Mouse (Mus musculus) fibroblast of lung, adult 2 months (primary cell): ENCODE results near the gene Prim1.
"Not testable (repeated sequence)": the region's sequence is repeated elsewhere in the genome, so short reads cannot be mapped to it uniquely, and the experiment has no call there.

Experiments
- DNase-seq: peaks from one replicate; pipeline ENCODE4 v3.0.0-alpha.2; 2011; ENCODE audit warnings: low read depth

Gene Prim1

DNA sequence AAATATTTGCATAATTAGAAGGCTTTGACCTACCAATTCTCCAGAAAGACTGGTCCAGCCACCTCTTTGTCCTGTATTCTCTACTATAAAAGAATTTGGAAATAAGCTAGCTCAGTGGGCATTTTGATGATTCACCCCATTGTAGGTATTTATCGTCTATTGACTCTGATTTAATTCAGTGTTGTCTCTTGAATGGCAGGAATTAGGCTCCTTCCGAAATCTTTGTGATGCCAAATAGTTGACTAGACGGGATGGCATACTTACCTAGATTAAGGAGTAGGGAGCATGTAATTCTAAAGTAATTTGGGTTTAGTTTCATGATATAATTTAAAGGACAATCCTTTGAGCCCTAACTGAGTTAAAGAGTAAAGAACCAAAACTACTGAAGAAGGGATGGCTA is 23.0 kb downstream of the Prim1 start:
- DNase-seq, result no peak

DNA sequence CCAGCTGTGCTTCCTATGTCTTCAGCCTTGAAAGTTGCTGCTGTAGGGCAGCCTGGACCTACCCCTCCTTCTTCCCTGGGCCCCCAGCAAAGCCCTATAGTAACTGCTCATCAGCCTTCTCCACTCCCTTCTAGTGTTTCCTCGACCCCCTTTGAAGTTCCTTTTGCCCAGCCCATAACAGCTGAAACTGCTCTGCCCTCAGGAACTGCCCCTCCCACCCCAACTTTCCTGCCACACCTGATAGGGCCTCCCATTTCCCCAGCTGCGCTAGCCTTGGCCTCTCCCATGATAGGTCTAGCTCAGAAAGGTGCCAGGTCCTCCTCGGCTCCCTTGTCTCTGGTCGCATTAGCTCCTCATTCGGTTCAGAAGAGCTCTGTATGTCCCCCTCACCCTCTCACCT is 24.2 kb downstream of the Prim1 start:
- DNase-seq, result no peak

DNA sequence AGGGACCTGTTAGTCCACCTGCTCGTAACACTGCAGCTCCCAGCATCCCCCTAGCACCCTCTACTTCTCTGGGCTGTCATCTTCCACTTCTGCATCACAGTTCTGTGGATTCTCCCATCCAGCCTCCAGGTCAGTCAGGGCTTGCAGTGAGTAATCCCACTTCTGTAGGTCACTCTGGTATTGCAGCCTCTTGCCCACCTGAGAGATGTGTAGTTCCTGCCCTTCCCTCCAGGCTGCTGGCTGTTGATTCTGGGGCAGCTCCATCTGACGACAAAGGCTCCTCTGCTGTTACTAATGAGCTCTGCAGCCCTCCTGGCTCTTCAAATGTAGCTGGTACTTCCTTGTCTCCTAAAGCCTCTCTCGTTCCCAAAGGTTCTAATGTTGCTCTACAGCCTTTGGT is 24.9 kb downstream of the Prim1 start:
- no peak for DNase-seq

DNA sequence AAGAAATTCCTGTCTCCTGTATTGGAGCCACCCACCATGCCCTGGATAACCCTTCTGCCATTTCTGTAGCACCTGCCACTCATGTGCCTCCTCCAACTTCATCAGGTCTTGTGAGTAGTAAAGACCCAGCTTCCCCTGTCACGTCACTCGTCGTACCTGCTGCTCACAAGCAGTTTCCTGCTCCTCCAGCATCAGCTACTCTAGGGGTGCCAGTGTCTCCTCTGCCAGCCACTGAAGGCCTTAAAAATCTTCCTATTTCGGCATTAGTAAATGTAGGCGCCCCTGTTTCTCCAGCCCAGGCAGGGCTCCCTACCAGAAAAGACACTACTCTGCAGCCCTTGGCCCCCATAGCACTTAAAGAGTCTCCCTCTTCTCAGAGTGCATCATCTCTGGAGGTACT is 25.3 kb downstream of the Prim1 start:
- no peak for DNase-seq

DNA sequence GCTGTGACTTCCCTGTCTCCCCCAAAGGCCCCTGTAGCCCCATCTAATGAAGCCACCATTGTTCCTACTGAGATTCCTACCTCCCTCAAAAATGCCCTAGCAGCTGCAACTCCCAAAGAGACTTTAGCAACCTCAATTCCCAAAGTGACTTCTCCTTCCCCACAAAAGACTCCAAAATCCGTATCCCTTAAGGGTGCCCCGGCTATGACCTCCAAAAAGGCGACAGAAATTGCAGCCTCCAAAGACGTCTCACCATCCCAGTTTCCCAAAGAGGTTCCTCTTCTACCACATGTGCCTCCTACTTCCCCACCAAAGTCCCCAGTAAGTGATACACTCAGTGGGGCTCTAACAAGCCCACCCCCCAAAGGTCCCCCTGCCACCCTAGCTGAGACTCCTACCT is 26.7 kb downstream of the Prim1 start:
- DNase-seq, result no peak

DNA sequence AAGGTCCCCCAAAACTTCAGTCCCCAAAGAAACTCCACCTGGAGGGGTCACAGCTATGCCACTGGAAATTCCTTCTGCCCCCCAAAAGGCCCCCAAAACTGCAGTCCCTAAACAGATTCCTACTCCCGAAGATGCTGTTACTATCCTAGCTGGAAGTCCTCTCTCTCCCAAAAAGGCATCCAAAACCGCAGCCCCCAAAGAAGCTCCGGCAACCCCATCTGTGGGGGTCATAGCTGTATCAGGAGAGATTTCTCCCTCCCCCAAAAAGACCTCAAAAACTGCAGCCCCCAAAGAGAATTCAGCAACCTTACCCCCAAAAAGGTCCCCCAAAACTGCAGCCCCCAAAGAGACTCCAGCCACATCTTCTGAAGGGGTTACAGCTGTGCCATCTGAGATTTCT is 27.5 kb downstream of the Prim1 start:
- no peak for DNase-seq

DNA sequence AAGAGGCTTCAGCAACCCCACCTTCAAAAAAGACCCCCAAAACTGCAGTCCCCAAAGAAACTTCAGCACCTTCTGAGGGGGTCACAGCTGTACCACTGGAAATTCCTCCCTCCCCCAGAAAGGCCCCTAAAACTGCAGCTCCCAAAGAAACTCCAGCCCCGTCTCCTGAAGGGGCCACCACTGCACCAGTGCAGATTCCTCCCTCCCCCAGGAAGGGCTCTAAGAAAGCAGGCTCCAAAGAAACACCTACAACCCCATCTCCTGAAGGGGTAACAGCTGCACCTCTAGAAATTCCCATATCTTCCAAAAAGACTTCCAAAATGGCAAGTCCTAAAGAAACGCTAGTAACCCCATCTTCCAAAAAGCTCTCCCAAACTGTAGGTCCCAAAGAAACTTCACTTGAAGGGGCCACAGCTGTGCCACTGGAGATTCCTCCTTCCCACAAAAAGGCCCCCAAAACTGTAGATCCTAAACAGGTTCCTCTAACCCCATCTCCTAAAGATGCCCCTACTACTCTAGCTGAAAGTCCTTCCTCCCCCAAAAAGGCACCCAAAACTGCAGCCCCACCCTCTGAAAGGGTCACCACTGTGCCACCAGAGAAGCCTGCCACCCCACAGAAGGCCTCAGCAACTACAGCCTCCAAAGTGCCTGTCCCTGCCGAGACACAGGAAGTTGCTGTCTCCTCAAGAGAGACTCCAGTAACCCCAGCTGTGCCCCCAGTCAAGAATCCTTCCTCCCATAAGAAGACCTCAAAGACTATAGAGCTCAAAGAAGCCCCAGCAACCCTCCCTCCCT is 28.3 kb downstream of the Prim1 start:
- no peak for DNase-seq

DNA sequence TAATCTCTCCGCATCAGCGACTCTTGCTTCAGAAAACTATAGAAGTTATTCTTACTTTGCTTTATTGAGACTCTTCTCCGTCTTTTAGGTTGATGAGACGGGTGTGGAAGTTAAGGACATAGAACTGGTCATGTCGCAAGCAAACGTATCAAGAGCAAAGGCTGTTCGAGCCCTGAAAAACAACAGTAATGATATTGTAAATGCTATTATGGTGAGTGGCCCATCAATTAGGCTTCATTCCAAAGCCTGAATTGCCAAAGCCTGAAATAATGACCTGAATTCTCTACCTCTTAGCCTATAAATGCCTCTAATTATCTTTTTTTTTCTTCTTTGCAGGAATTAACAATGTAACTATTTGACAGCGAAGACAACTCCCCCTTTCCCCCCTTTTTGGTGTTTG is 33.2 kb downstream of the Prim1 start:
- DNase-seq, result no peak

DNA sequence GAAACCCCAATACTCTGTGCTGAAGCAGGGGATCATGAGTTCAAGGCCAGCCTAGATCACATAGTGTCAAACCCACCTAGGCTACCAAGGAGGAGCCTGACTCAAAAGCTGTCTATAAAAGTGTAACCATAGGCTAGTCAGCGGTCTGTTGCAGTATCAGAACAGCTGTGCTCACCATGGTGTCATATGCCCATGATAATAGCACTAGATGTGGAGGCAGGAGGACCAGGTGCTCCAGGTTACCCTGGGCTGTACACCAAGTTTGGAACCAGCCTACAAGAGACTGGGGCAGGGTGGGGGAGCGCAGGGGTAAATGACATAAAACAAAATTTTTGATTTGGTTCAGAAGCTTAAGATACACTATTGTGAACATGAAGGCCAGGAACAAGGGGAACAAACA is 34.8 kb downstream of the Prim1 start:
- DNase-seq, result no peak

DNA sequence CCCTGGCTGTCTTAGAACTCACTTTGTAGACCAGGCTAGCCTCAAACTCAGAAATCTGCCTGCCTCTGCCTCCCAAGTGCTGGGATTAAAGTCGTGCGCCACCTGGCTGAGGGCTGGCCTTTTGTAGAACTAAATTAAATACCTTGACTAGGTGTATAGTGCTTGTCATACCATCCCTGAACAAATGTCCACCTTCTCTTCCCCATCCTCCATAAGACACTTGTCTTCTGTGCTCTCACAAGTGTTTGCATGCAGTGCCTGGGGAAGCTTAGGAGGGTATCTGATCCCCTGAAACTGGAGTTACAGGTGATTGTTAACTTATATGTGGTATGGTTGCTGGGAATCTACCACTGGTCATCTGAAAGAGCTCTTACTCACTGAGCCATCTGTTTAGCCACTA is 35.4 kb downstream of the Prim1 start:
- no peak for DNase-seq

DNA sequence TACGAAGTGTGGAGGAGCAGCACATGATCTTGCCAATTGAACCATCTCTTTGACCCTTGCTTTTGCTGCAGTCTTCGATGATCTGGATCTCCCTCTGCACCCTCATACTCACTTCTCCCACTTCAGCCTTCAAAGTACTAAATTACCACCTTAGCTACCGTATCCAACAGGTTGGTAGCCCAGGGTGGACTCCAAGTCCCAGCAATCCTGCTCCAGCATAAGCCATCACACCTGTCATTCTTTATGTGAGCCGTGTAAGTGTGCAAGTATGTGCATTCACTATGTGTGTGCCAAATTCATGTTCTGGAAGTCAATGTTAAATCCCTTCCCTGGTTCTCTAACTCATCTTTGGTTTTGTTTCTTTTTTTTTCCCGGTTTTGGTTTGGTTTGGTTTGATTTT is 36.6 kb downstream of the Prim1 start:
- DNase-seq, result no peak

DNA sequence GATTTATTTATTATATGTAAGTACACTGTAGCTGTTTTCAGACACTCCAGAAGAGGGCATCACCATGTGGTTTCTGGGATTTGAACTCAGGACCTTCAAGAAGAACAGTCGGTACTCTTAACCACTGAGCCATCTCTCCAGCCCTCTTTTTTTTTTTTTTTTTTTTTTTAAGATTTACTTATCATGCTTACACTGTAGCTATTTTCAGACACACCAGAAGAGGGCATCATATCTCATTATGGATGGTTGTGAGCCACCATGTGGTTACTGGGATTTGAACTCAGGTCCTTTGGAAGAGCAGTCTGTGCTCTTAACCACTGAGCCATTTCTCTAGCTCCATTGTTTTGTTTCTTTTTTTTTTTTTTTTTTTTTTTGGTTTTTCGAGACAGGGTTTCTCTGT is 37.2 kb downstream of the Prim1 start:
- DNase-seq, result not testable (repeated sequence)

DNA sequence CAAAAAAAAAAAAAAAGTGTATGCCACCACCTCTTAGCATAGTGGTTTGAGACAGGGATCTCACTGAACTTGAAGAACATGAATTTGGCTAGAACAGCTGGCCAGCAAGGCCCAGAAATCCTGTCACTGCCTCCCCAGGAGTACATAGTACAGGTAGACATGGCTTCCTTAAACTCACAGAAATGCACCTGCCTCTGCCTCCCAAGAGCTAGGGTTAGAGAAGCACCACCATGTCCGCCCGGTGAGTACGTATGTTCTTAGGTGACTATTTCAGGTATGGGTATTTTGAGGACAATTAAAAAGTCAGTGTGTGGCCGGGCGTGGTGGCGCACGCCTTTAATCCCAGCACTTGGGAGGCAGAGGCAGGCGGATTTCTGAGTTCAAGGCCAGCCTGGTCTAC is 38.0 kb downstream of the Prim1 start:
- no peak for DNase-seq

DNA sequence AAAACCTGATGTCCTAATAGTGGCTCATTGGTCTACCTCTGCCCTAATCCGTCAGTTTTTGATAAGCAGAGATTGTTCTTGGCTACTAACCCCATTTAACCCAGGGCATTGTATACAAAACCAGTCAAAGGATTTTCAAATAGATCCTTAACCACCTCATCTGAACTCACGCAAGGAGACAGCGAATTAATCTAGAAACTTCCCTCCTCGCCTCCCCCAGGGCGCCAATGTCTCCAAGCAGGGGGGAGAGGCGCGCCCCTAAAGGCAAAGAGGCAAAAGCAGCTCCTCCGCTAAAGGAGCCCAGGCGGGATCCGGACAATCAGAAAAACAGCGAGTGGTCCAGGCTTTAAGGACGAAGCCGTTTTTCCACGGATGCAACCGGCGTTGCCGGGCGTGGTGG is 43.2 kb downstream of the Prim1 start:
- no peak for DNase-seq

DNA sequence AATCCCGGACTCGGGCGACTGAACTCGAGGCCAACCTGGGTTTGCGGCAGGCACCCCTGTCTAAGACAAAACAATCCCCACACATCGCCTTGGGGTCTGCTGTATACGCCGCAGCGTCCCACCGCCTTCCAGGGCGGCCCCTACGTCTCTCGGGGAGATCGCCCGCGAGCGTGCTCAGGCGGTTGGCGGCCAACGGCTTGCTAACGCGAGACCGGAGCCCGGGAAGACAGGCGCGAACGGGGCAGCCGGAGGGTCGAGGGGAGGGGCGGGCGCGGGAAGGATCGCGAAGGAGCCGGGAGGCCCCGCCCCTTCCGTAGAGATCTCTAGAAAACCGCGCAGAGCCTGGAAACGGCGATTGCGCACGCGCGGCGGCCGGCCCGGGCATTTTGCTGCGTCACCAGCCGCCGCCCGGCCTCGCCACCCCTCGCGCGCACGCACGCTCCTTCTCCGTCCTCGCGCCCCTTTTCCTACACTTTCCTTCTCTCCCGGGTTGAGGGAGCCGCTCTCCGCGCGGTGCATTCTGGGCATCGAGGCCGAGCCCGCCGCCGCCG is 43.7 kb downstream of the Prim1 start, which contains the start of gene Ptges3:
Ptges3 (plus strand) TSS at position 354 of the 551 bp plus-strand sequence.
- peak; percentile 79 for DNase-seq

DNA sequence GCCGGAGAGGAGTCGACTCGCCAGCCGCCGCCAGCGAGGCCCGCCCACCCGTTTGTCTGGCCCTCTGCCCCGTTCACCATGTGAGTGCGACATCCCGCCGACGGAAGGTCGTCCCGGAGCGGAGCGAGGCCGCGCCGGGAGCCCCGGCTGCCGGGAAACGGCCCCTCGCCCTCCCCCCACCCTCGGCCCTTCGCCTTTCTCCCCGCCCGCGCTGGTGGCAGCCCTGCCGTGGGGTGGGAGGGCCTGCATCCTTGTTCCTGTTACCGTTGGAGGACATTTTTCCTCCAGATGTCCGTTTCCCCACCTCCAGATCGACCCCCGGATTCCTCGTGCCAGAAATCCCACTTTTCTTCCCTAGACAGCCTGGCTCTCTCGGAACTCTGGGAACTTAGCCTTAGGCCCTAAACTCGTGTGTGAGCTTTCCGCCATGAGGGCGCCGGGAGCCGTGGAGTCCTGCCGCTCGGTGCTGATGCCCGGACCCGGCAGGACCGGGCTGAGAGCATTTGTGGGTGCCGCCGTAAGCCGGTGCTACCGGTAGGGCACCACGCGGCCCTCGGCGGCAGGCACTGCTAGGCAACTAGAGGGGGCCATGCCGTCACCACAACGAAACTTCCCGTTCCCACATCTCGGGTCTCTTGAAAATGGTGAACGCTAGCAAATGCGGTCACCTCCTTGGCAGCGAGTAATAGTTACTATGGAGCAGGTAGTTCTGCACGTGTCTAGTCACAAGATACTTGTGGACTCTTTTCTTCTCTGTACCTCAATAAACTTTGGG is 44.4 kb downstream of the Prim1 start:
- DNase-seq, result no peak

DNA sequence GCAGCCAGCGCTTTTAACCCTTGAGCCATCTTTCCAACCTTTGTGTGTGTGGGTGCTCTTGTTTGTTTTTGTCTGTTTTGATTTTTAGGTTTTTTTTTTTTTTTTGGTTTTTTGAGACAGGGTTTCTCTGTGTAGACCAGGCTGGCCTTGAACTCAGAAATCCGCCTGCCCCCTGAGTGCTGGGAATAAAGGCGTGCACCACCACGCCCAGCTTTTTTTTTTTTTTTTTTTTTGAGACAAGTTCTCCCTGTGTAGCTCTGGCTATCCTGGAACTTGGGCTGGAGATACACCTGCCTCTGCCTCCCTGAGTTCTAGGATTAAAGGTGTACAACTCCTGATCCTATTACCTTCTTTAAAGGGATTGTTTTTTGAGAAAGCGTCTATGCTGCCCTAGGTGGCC is 46.1 kb downstream of the Prim1 start:
- no peak for DNase-seq

DNA sequence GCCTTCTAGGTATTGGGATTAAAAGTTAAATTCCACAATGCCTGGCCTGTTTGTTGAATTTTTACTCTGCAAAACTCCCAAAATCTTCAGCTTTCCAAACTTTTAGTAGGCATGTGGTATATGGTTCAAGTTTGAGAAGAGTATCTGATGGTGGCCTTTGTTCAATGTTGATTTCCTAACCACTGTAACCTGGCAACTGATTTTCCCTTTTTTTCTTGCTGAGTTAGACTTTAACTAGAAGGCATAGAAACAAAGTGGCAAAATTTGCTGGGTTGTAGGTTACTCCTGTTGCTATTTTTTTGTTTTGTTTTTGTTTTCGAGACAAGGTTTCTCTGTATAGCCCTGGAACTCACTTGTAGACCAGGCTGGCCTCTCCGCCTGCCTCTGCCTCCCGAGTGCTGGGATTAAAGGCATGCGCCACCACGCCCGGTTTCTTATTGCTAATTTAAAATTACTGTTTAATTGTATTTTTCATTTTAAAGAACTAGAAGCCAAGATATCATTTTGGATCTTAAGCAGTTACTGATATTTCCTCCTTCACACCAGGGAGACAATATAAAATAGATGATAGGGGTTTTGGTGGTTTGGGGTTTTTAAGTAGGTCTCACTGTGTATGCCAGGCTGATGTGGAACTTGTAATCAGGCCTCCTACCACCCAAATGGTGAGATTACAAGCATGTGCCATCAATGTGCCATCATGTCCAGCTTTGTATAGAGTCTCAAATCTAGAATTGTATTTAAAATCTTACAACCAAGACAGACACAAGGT is 47.4 kb downstream of the Prim1 start:
- DNase-seq, result no peak

DNA sequence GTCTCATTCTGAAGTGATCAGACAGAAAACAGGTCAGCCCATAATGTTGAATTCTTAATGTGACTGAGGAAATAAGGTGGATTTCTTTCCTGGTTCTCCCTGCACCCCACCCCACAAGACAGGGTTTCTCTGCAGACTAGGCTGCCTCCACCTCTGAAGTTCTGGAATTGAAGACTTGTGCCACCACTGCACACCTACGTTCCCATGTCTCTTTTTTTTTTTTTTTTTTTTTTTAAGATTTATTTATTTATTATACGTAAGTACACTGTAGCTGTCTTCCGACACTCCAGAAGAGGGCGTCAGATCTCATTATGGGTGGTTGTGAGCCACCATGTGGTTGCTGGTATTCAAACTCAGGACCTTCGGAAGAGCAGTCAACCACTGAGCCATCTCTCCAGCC is 51.1 kb downstream of the Prim1 start:
- no peak for DNase-seq

DNA sequence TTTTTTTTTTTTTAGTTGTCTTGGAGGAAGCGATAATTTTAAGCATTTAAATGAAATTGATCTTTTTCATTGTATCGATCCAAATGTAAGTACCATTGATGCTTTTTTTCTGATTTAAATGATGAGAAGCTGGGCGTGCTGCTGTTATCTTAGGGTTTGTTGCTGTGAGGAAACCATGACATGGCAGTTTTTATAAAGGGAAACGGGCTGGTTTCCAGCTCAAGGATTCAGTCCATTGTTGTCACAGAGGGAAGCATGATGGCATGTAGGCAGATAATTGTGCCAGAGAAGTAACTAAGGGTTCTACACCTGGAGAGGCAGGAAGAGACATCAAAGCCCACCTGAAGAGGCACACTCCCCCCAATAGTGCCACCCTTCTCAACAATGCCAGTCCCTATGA is 54.2 kb downstream of the Prim1 start:
- DNase-seq, result no peak

DNA sequence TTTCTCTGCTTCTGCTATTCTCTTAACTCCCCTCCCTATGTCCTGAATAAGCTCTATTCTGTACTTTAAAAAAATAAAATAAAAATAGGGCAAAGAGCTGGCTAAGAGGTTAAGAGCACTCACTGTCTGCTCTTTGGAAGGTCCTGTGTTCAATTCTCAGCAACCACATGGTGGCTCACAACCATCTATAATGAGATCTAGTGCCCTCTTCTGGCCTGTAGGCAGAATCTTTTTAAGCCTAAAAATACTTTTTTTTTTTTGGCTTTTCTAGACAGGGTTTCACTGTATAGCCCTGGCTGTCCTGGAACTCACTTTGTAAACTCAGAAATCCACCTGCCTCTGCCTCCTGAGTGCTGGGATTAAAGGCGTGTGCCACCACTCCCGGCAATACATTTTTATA is 55.5 kb downstream of the Prim1 start:
- DNase-seq, result not testable (repeated sequence)

DNA sequence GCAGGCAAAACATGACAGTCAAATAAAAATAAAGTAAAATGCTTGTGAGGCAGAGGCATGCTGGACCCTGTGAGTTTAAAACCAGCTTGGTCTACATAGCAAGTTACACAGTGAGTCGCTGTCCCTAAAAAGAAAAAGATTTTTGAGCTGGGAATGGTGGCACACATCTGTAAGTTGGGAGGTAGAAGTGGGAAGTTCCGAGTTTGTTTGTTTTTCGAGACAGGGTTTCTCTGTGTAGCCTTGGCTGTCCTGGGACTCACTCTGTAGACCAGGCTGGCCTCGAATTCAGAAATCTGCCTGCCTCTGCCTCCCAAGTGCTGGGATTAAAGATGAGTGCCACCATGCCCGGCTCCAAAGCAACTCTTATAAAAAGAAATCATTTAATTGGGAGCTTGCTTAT is 63.3 kb downstream of the Prim1 start:
- DNase-seq, result not testable (repeated sequence)
